In the genomic region with DNA sequence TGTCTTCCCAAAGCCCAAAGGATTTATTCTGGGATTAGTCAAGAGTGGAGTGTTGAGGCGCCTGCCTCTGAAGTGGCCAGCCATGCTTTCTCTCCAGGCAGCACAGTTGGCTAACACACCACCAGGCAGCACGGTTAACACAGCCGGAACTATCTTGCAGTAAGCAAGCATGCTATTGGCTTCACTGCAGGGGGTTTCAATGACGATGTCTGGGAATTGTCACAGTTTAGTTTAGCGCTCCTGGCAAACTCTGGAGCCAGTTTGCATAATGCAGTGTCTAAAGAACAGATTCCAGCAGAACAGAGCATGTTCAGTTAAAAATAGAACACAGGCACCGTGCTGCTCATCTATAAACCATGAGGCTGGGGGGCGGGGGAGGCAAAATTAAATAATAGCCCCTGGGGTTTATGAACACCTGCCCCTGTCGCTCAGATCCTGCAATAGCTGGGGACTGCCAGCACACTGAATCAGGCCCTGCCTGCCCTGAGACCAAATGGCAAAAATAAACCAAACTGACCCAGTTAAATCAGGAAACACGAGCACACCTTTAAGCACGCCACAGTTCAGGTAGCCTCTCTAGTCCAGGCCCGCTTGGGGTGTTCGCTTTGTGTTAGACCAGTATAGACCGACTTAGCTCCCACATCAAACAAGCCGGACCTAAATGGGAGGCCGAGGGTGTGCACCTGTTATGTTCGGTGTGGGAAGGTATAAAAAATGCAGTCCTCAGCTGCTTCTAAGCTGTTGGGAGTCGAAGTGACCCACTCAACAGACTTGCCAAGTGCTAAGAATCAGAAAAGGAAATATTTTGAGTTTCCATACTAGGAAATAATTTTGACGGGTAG, we compare ENCODE assay signal across 9 mouse cellular contexts. TPM values are rescaled to one million over a fixed set of nuclear protein-coding genes. Genes with fewer than 3 reads are reported as not detected.
DNase-seq lines count a peak whose midpoint lies in the region; ATAC-seq and TF ChIP-seq lines count a peak whose summit lies in the region.
"Had no signal": no experiment of that assay in that cellular context is flagged by ENCODE, and none has a peak within 500 bp of the region (broad histone marks: within the 10 kb centered on the region; RNA-seq: fewer than 3 reads in every experiment).

No protein-coding gene starts in this region.

- H3K4me2 ChIP-seq in heart, embryonic 15.5 days: peak overlapping the region; percentile 36

- no peak for TF ChIP-seq CTCF in left cerebral cortex, adult 2 months (IDR thresholded peaks at IDR 0.05)

- no peak overlapping the region for H3K9ac ChIP-seq in heart, embryonic 15.5 days

- peak overlapping the region; percentile 71 for H3K27ac ChIP-seq in heart, embryonic 15.5 days
- H3K27ac ChIP-seq in left cerebral cortex, adult 2 months: peak overlapping the region; percentile 80
- H3K27ac ChIP-seq: macrophage had no signal

- peak; percentile 52 for DNase-seq in lung, postnatal 10 days
- no peak for DNase-seq in lung, postnatal 36 days
- peak; percentile 36 for DNase-seq in embryo, embryonic 11 days
- DNase-seq in left cerebral cortex, adult 2 months (ENCODE audit: extremely low spot score in 1 of 2, low spot score in 2 of 2): peak; percentile 24 to 38
- DNase-seq in right cerebral cortex, adult 2 months (ENCODE audit: low spot score in 2 of 2): peak; percentile 43 to 45
- no peak for DNase-seq in c-Kit-positive CD71-positive TER-119-positive erythroid progenitor cells, embryonic 14.5 days (ENCODE audit: low spot score)

- intact Hi-C loops in left cerebral cortex, adult 2 months (cut with DNase I): loop anchor here (2.0 kb wide), 1 partner anchor 26 kb away; the partner anchor contains the start of gene Sypl

- no peaks in the 10 kb centered on the region for H3K9me3 ChIP-seq in heart, embryonic 15.5 days (replicated peaks)

- peak; percentile 62 for ATAC-seq in heart, embryonic 15.5 days (replicated peaks; ENCODE audit: insufficient number of reproducible peaks, insufficient read depth, low FRiP score, low read depth)
- ATAC-seq in granulocyte monocyte progenitor cell, adult 5-6 weeks (replicated peaks; ENCODE audit: poor library complexity, severe bottlenecking): no peak

- no peak overlapping the region for H3K4me3 ChIP-seq in heart, embryonic 15.5 days
- no peak overlapping the region for H3K4me3 ChIP-seq in left cerebral cortex, adult 2 months

- H3K4me1 ChIP-seq in heart, embryonic 15.5 days (replicated peaks): peaks cover 11% of the 10 kb centered on the region

- no peaks in the 10 kb centered on the region for H3K36me3 ChIP-seq in heart, embryonic 15.5 days

- no peaks in the 10 kb centered on the region for H3K27me3 ChIP-seq in heart, embryonic 15.5 days

- 52% methylated on average over 18 of the region's 18 CpGs for WGBS in heart, embryonic 15.5 days

RNA-seq across cellular contexts. Expression of gene Sypl, which starts 27.1 kb away (rescaled TPM):
- 98.4 and 102 TPM in 2 replicates for polyA plus RNA-seq in heart, embryonic 15.5 days (2015; fragmentation: Nextera tagmentation; extraction: Ambion mirVana)
- total RNA-seq in left cerebral cortex, adult 2 months (2021): 10 to 100 TPM; 33.6 to 41.8 TPM
- 115 and 136 TPM in 2 replicates for total RNA-seq in granulocyte monocyte progenitor cell, adult 5-6 weeks (2014; fragmentation: Nextera tagmentation)
- 78.7 and 79.8 TPM in 2 replicates for total RNA-seq in granulocyte monocyte progenitor cell, adult 5-6 weeks (2017)

Comparison
In these comparisons a context has a peak if more than half of its experiments do, and no peak if none do; other contexts are left out.
1. DNase-seq: peak in lung, postnatal 10 days (single experiment), embryo, embryonic 11 days (single experiment), left cerebral cortex, adult 2 months (2 of 2) and right cerebral cortex, adult 2 months (2 of 2); none in lung, postnatal 36 days (single experiment) and c-Kit-positive CD71-positive TER-119-positive erythroid progenitor cells, embryonic 14.5 days (single experiment).